Mouse (Mus musculus): Measurements from ENCODE around the gene Cbll1.

- TF ChIP-seq CTCF (IDR thresholded peaks at IDR 0.05; ENCODE audit: low read depth) (no peak), EP300 (optimal IDR thresholded peaks at IDR 0.05) (no peak)
Observed at GRCm38 (mm10) chr12:31513724-31514503, 14.5 kb upstream of the Cbll1 start.
